Mouse (Mus musculus) MEL (cell line): Measurements from ENCODE around the gene Tmem238l.

Experiments used
- CTCF ChIP-seq, 3 experiments: IDR thresholded peaks in 2 of 3; conservative IDR thresholded peaks in 1 of 3; 2 replicates each; pipeline ENCODE4 v1.5.1; 2011 to 2012; ENCODE audit warnings: low read length in 3 of 3, low read depth in 2 of 3, mild to moderate bottlenecking in 2 of 3, improper control_type of control experiment in 1 of 3, inconsistent platforms in 1 of 3, mixed read lengths in 1 of 3, moderate library complexity in 1 of 3; ENCODE audit not compliant: control insufficient read depth in 1 of 3, insufficient read depth in 1 of 3, poor library complexity in 1 of 3, severe bottlenecking in 1 of 3
- EP300 ChIP-seq, 2 experiments: IDR thresholded peaks; 2 replicates each; pipeline ENCODE4 v1.6.1; 2011; ENCODE audit warnings: improper control_type of control experiment in 2 of 2, low read length in 2 of 2, low read depth in 1 of 2, mild to moderate bottlenecking in 1 of 2
- KAT2A ChIP-seq: conservative IDR thresholded peaks from 2 replicates; pipeline ENCODE4 v1.6.1; 2012; ENCODE audit warnings: low read depth, low read length, improper control_type of control experiment, inconsistent platforms
- MAFK ChIP-seq: IDR thresholded peaks from 2 replicates; pipeline ENCODE4 v1.6.1; 2011; ENCODE audit warnings: low read depth, mild to moderate bottlenecking, low read length, improper control_type of control experiment, borderline replicate concordance
- POLR2A ChIP-seq, 2 experiments: IDR thresholded peaks; 2 replicates each; pipeline ENCODE4 v1.6.1; 2011 to 2012; ENCODE audit warnings: low read length in 2 of 2, mild to moderate bottlenecking in 2 of 2, control low read depth in 1 of 2, improper control_type of control experiment in 1 of 2, low read depth in 1 of 2, moderate library complexity in 1 of 2; ENCODE audit not compliant: control insufficient read depth in 1 of 2, insufficient read depth in 1 of 2, poor library complexity in 1 of 2
- POLR2AphosphoS5 ChIP-seq: IDR thresholded peaks from 2 replicates; pipeline ENCODE4 v1.6.1; 2012; ENCODE audit warnings: low read depth, borderline replicate concordance, mild to moderate bottlenecking, inconsistent platforms, low read length, moderate library complexity, mixed read lengths
- SMC3 ChIP-seq: IDR thresholded peaks from 2 replicates; pipeline ENCODE4 v1.6.1; 2011; ENCODE audit warnings: low read depth, low read length, improper control_type of control experiment
- TCF12 ChIP-seq: IDR thresholded peaks from 2 replicates; pipeline ENCODE4 v1.6.1; 2014; ENCODE audit warnings: low read depth, mild to moderate bottlenecking, inconsistent platforms, low read length, improper control_type of control experiment, moderate library complexity

- TF ChIP-seq CTCF (IDR thresholded peaks at IDR 0.05 in 2 of 3, conservative IDR thresholded peaks at IDR 0.05 in 1 of 3; ENCODE audit: control insufficient read depth in 1 of 3, insufficient read depth in 1 of 3, low read depth in 2 of 3, low read length in 3 of 3, poor library complexity in 1 of 3, severe bottlenecking in 1 of 3) (no peak), MAFK (no peak), SMC3 (no peak), TCF12 (no peak), KAT2A (no peak), POLR2A (IDR thresholded peaks at IDR 0.05; ENCODE audit: control insufficient read depth in 1 of 2, insufficient read depth in 1 of 2, low read depth in 1 of 2, low read length in 2 of 2, poor library complexity in 1 of 2) (no peak), POLR2AphosphoS5 (no peak), EP300 (IDR thresholded peaks at IDR 0.05; ENCODE audit: low read depth in 1 of 2, low read length in 2 of 2) (no peak)
These were observed 27.2 kb downstream of the Tmem238l start for GRCm38 (mm10) chr11:66983422-66984164.
